Mouse (Mus musculus) intestine, postnatal 0 days (tissue): ENCODE measurements around the gene Strip1. TPM values are rescaled to one million over a fixed set of nuclear protein-coding genes. Genes with fewer than 3 reads are reported as not detected.
A peak's percentile ranks its signal among the peaks of the same experiment; 100 is the strongest.

ENCODE experiments used
- ATAC-seq: fragments of 200-750 bp; cut with Nextera tagmentation; 2 replicates; pipeline ENCODE4 v1.8.0; 2017; ENCODE audit warnings: mild to moderate bottlenecking, moderate TSS enrichment, moderate library complexity
- H3K27ac ChIP-seq: fragments of 300-500 bp; sonication (generic); 2 replicates; pipeline ENCODE4 v1.5.1; 2014; ENCODE audit warnings: mild to moderate bottlenecking, low read depth, low read length, moderate library complexity
- H3K27me3 ChIP-seq: fragments of 300-500 bp; sonication (generic); replicated peaks from 2 replicates; pipeline ENCODE4 v1.6.1; 2014; ENCODE audit warnings: low read length, mixed read lengths; ENCODE audit not compliant: control insufficient read depth, insufficient read depth
- H3K36me3 ChIP-seq: fragments of 300-500 bp; sonication (generic); 2 replicates; pipeline ENCODE4 v1.6.1; 2014; ENCODE audit warnings: mild to moderate bottlenecking, moderate library complexity; ENCODE audit not compliant: control insufficient read depth, insufficient read depth
- H3K4me1 ChIP-seq: fragments of 300-500 bp; sonication (generic); replicated peaks from 2 replicates; pipeline ENCODE4 v1.6.1; 2014; ENCODE audit warnings: antibody characterized with exemption, low read length, mixed read lengths; ENCODE audit not compliant: control insufficient read depth, insufficient read depth
- H3K4me2 ChIP-seq: fragments of 300-500 bp; sonication (generic); replicated peaks from 2 replicates; pipeline ENCODE4 v1.6.1; 2014; ENCODE audit warnings: low read depth, mild to moderate bottlenecking, moderate library complexity
- H3K4me3 ChIP-seq: fragments of 300-500 bp; sonication (generic); 2 replicates; pipeline ENCODE4 v1.5.1; 2014; ENCODE audit warnings: low read depth, low read length
- H3K9ac ChIP-seq: fragments of 300-500 bp; sonication (generic); 2 replicates; pipeline ENCODE4 v1.6.1; 2014; ENCODE audit warnings: mild to moderate bottlenecking, low read depth, low read length
- H3K9me3 ChIP-seq: fragments of 300-500 bp; sonication (generic); 2 replicates; pipeline ENCODE4 v1.6.1; 2016; ENCODE audit warnings: mixed run types; ENCODE audit not compliant: control insufficient read depth
- CTCF ChIP-seq: sonication (generic); IDR thresholded peaks from 2 replicates; pipeline ENCODE4 v1.5.1; 2016; ENCODE audit warnings: low read depth, mild to moderate bottlenecking, control low read depth, antibody characterized with exemption, moderate library complexity
- WGBS: fragments of 180-500 bp; shearing (Covaris S2); extraction: QIAGEN DNeasy Blood & Tissue Kit; methylation state at CpG from one replicate; pipeline ENCODE4 v1.1.7; 2014; 5-methylcytosine and 5-hydroxymethylcytosine counted together
- polyA plus RNA-seq: library from polyadenylated mRNA; unstranded; fragments of >200 nt; fragmentation: Nextera tagmentation; extraction: Ambion mirVana; gene quantifications from 2 replicates; pipeline ENCODE4 v1.2.1, GENCODE M21; 2015

The Strip1 gene
- polyA plus RNA-seq, 1 experiment from 2014 or later: 17.8 TPM

DNA sequence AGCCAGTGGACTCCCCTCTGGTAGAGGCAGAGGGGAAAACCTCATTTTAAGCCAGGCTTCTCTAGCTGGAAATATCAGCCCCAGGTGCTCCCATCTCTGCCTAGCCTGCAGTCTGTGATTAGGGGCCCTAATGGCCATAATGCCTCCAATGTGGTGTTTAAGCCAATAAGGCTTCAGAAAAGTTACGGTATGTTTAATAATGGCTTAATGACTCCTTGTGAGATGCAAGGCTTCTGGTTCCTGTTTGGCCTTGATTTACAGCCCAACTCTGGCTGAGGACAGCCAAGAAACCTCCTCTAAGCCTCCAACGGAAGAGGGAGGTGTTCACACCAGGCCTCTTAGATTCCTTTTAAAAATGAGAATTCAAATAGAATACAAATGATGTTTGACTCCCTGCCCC lies 37.9 kb downstream of the Strip1 start:
- no peak for ATAC-seq

DNA sequence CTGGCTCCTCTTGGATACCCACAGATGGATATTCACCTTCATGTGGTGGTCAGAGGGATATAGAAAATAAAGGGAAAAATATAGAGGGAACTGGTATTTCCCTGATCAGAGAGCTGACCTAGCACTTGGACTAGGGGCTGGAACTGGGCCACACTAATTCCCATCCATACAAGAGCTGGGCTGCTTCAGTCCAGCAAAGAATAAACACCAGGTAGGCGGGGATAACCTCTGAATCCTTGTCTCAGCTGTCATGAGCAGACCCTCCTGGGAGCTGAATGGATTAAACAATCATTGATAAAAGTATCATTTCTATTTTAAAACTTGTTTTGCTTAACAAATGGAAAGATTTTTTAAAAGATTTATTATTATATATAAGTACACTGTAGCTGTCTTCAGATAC lies 39.9 kb downstream of the Strip1 start:
- TF ChIP-seq CTCF: no peak
- ATAC-seq: no peak
- no peaks in the 10 kb centered on the region; the same call in 1 of the 2 replicates for H3K4me1 ChIP-seq
- no peak overlapping the region for H3K4me2 ChIP-seq
- H3K9me3 ChIP-seq: no peaks in the 10 kb centered on the region
- H3K27ac ChIP-seq: no peak overlapping the region
- peaks cover 70% of the 10 kb centered on the region for H3K27me3 ChIP-seq
- WGBS: 33% methylated on average over 1 of the region's 1 CpGs
- H3K36me3 ChIP-seq: no peaks in the 10 kb centered on the region
- no peak overlapping the region for H3K4me3 ChIP-seq
- no peak overlapping the region for H3K9ac ChIP-seq

More for the DNA sequence above, 37.9 kb downstream of the Strip1 start:
- TF ChIP-seq CTCF: no peak
- peaks cover 88% of the 10 kb centered on the region for H3K27me3 ChIP-seq
- H3K9me3 ChIP-seq: no peaks in the 10 kb centered on the region
- H3K27ac ChIP-seq: no peak overlapping the region
- H3K9ac ChIP-seq: no peak overlapping the region
- WGBS: 40% methylated on average over 2 of the region's 2 CpGs
- no peak overlapping the region for H3K4me3 ChIP-seq
- no peaks in the 10 kb centered on the region; the same call in 1 of the 2 replicates for H3K4me1 ChIP-seq
- H3K4me2 ChIP-seq: no peak overlapping the region
- no peaks in the 10 kb centered on the region for H3K36me3 ChIP-seq

DNA sequence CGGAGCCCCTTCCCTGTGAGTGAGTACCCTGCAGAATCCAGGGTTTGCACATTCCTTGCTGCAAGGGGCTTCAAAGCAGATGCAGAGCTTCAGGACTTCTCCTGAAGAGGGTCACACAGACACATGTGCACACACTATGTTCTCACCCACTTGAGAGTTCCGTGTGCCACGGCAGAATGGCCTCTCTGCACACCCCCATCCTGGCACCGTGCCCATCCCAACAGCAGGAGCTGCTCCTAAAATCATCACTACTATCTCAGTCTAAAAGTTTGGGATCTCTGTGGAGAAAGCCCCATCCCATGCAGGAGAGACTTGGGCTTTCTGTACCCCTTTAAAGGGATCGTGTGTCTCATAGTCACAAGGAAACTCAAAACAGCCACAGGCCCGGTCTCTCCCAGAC lies 45.0 kb downstream of the Strip1 start:
- H3K27me3 ChIP-seq: peaks cover 73% of the 10 kb centered on the region
- no peaks in the 10 kb centered on the region for H3K9me3 ChIP-seq
- no peak overlapping the region for H3K9ac ChIP-seq
- ATAC-seq: no peak
- 74% methylated on average over 6 of the region's 6 CpGs for WGBS
- no peaks in the 10 kb centered on the region for H3K36me3 ChIP-seq
- no peak for TF ChIP-seq CTCF
- H3K27ac ChIP-seq: no peak overlapping the region
- no peak overlapping the region for H3K4me3 ChIP-seq
- H3K4me2 ChIP-seq: no peak overlapping the region
- H3K4me1 ChIP-seq: no peaks in the 10 kb centered on the region

DNA sequence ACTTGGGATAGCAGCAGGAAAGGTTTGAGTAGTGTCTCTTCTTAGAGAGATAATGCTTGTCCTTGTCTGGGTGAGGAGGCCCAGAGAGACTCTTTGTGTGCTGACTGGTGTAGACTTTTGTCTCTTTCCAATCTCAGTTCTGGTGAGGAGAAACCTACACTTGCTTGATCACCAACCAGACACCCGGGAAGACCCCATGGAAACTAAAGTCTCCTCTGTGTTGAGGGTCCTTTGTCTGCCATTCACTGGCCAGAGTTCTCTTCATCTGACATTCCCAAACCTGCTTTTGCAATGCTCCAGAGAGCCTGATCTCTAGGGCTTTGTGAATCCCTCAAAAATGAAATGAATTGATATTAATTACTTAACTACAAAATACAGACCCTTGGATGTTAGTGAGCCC lies 47.6 kb downstream of the Strip1 start:
- ATAC-seq: no peak
- 24% methylated on average over 1 of the region's 1 CpGs for WGBS
- no peak for TF ChIP-seq CTCF
- Histone ChIP-seq H3K4me1 (no peaks in the 10 kb centered on the region), H3K27me3 (peaks cover 81% of the 10 kb centered on the region), H3K36me3 (no peaks in the 10 kb centered on the region), H3K27ac (no peak overlapping the region), H3K9me3 (no peaks in the 10 kb centered on the region), H3K4me3 (no peak overlapping the region), H3K4me2 (no peak overlapping the region), H3K9ac (no peak overlapping the region)

DNA sequence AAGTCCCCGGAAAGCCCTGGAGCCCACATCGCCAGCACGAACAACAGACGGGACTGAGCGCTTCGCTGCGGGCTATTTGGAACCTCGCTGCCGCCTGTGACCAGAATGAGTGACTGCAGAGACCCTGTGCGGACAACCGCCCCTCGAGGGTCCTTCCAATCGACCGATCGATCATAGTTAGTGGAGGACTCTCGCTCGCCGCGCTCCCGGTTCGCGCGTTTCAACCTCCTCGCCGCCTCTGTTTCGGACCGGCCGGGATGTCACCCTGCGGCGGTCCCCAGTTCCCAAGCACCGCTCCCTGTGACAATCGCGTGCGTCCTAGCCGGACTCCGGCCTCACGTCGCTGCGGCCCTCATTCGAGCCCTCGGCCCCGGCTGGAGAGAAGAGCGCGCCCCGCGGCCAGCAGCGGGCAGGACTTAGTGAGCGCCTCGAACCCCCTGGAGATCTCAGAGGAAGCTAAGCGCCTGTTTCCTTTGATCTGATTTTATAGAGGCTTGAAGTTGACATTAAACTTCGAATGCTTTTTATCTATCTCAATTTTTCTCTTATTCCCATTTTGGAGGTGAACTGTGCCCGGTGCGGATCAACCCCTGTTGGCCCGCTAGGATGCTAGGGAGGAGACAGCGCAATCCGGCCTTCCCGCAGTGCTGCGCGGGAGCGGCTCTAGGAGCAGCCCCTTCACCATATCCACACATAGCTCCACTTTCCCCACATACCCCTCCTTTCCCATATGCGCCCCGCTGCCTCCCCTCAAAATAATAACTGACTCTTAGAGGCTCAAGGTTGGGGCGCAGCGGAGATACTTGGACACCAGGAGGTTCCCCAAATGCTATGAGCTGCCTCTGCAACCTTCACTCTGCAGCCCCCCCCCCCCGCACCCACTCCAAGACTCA lies 48.4 kb downstream of the Strip1 start:
- no peak for TF ChIP-seq CTCF
- H3K4me2 ChIP-seq: peak overlapping the region; percentile 59
- peaks cover 81% of the 10 kb centered on the region for H3K27me3 ChIP-seq
- H3K4me3 ChIP-seq: peak overlapping the region; percentile 34
- H3K9me3 ChIP-seq: no peaks in the 10 kb centered on the region
- no peak overlapping the region for H3K27ac ChIP-seq
- WGBS: 2% methylated on average over 65 of the region's 65 CpGs
- H3K9ac ChIP-seq: no peak overlapping the region
- no peaks in the 10 kb centered on the region for H3K4me1 ChIP-seq
- no peaks in the 10 kb centered on the region for H3K36me3 ChIP-seq
- ATAC-seq: no peak

DNA sequence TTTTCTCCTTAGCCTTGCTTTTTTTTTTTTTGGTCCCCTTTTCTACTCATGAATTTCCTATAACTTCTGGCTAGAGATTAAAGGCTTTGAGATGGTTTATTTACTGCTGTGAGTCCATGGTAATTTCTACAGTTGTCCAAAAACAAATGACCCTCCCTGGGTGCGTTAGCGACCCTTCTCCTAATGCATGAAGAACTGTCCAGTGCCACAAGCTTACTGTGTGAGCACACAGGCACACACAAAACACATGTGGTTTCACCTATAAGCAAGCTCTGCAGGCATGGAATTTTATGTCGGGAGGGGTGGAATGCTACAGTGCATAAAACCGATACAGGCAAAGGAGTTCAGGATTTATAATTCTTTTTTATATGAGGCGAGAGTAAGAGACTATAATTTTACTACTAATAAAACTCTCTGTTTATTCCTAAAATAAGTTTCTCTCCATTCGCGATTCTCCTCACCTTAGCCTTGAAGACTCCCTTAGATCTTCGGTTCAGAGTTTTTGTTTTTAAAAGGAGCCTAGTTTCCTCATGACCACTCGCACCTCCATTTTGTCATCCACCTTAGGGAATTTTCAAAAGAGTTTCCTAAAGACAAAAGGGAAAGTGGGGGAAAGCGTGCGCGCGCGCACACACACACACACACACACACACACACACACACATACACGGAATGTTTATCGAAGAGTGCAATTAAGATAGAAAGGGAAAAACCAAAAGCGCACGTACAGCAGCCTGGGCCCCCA lies 49.2 kb downstream of the Strip1 start:
- 4% methylated on average over 18 of the region's 18 CpGs for WGBS
- no peak for ATAC-seq

More for the DNA sequence above, 49.2 kb downstream of the Strip1 start:
- Histone ChIP-seq H3K9ac (no peak overlapping the region), H3K9me3 (no peaks in the 10 kb centered on the region), H3K4me1 (peaks cover 4% of the 10 kb centered on the region; the same call in 1 of the 2 replicates), H3K4me2 (peak overlapping the region; percentile 59), H3K27ac (no peak overlapping the region), H3K27me3 (peaks cover 81% of the 10 kb centered on the region), H3K4me3 (peak overlapping the region; percentile 34), H3K36me3 (no peaks in the 10 kb centered on the region)
- TF ChIP-seq CTCF: no peak
